In the genomic region with DNA sequence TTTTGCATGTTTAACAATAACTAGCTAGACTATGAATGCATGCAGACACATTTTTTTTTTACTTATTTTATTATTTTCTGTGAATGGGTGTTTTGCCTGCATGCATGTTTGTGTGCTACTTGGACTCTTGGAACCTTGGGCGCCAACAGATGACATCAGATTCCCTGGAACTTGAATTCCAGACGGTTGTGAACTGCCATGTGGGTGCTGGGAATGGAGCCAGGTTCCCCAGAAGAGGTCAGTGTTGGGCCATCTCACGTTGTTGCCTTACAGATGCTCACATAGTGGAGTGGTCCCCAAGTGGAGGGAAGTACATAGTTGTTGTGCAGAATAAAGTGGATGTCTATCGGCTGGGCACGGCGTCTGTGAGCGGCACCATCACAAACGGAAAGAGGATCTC, we compare ENCODE assay signal across 24 mouse cellular contexts. TPM values are rescaled to one million over a fixed set of nuclear protein-coding genes. Genes with fewer than 3 reads are reported as not detected.
DNase-seq lines count a peak whose midpoint lies in the region; TF ChIP-seq lines count a peak whose summit lies in the region.
"Had no signal": no experiment of that assay in that cellular context is flagged by ENCODE, and none has a peak within 500 bp of the region (broad histone marks: within the 10 kb centered on the region; RNA-seq: fewer than 3 reads in every experiment).

No protein-coding gene starts in this region.

- peak; percentile 14; the same call in 1 of the 2 replicates for TF ChIP-seq CTCF in liver, adult 2 months (IDR thresholded peaks at IDR 0.05; ENCODE audit: low read depth, low read length)
- TF ChIP-seq CTCF in E14TG2a.4 (conservative IDR thresholded peaks at IDR 0.05; ENCODE audit: low read length): 0 out of 2 replicates have a peak, but pooled peaks have one; percentile 4

- no peaks in the 10 kb centered on the region for H3K27me3 ChIP-seq in liver, adult 2 months (ENCODE audit: control insufficient read depth, insufficient read depth, low read length)
- no peaks in the 10 kb centered on the region for H3K27me3 ChIP-seq in E14TG2a.4 (ENCODE audit: insufficient read depth, low read length)
- H3K27me3 ChIP-seq: CH12.LX; heart, embryonic 15.5 days; hindbrain, embryonic 12.5 days; liver, embryonic 13.5 days; lung, embryonic 15.5 days; megakaryocyte, embryonic 14.5 days; midbrain, embryonic 13.5 days had no signal

- peak; percentile 65 for DNase-seq in liver, adult 2 months (ENCODE audit: extremely low read depth, low read depth, low spot score)
- DNase-seq in liver (no peak), 3T3-L1 (ENCODE audit: low read depth, low spot score) (peak; percentile 42), ZHBTc4 (ENCODE audit: low read depth, low spot score) (peak; percentile 55)
- DNase-seq in cerebellum, postnatal 25 days: no peak
- DNase-seq in heart, adult 11 months: no peak
- DNase-seq: adrenal gland, postnatal 25 days; cerebellum, adult 11-12 months; cerebellum, adult 9-11 months; gastrocnemius, postnatal 10 days; kidney, postnatal 10 days; layer of hippocampus, adult 9-11 months; liver, embryonic 13.5 days; thymus, adult 2 months; thymus, postnatal 36 days had no signal

- no peak overlapping the region for H3K4me3 ChIP-seq in liver, adult 2 months (ENCODE audit: insufficient read depth, low read depth, low read length)
- H3K4me3 ChIP-seq in E14TG2a.4 (replicated peaks; ENCODE audit: low read length): no peak overlapping the region
- H3K4me3 ChIP-seq: erythroblast, embryonic 14.5 days; heart, embryonic 10.5 days; heart, embryonic 15.5 days; hindbrain, embryonic 12.5 days; liver, embryonic 13.5 days; lung, embryonic 15.5 days; megakaryocyte, embryonic 14.5 days; midbrain, embryonic 13.5 days had no signal

- H3K4me1 ChIP-seq in liver, adult 2 months (ENCODE audit: control insufficient read depth, insufficient read depth, low read length): peaks cover 26% of the 10 kb centered on the region
- peaks cover 20% of the 10 kb centered on the region for H3K4me1 ChIP-seq in E14TG2a.4 (replicated peaks; ENCODE audit: low read depth, low read length)
- H3K4me1 ChIP-seq: heart, embryonic 10.5 days; heart, embryonic 15.5 days; hindbrain, embryonic 12.5 days; lung, embryonic 15.5 days; midbrain, embryonic 13.5 days had no signal

- 67% methylated on average over 8 of the region's 8 CpGs for WGBS in liver, adult 2 months

- H3K9me3 ChIP-seq in E14TG2a.4 (ENCODE audit: low read length): no peaks in the 10 kb centered on the region
- H3K9me3 ChIP-seq: heart, embryonic 10.5 days; heart, embryonic 15.5 days; hindbrain, embryonic 12.5 days; liver, embryonic 13.5 days; lung, embryonic 15.5 days; megakaryocyte, embryonic 14.5 days; midbrain, embryonic 13.5 days had no signal

- TF ChIP-seq POLR2A in liver, adult 2 months (IDR thresholded peaks at IDR 0.05; ENCODE audit: extremely low read depth, insufficient read depth, low read length): no peak

- H3K27ac ChIP-seq in liver, adult 2 months (replicated peaks; ENCODE audit: insufficient read depth, low read depth, low read length): no peak overlapping the region
- H3K27ac ChIP-seq: heart, embryonic 10.5 days; heart, embryonic 15.5 days; hindbrain, embryonic 12.5 days; liver, embryonic 13.5 days; lung, embryonic 15.5 days; midbrain, embryonic 13.5 days had no signal

- no peak overlapping the region for H3K9ac ChIP-seq in liver, adult 2 months (ENCODE audit: low read depth, low read length)
- H3K9ac ChIP-seq: heart, embryonic 15.5 days; hindbrain, embryonic 12.5 days; liver, embryonic 13.5 days; lung, embryonic 15.5 days; midbrain, embryonic 13.5 days had no signal

- peaks cover 5% of the 10 kb centered on the region; the same call in 1 of the 2 replicates for H3K79me2 ChIP-seq in liver, adult 2 months (ENCODE audit: control insufficient read depth, insufficient read depth, low read length)

- H3K36me3 ChIP-seq in liver, adult 2 months (ENCODE audit: control insufficient read depth, insufficient read depth, low read length): peaks cover 46% of the 10 kb centered on the region
- H3K36me3 ChIP-seq in E14TG2a.4 (ENCODE audit: insufficient read depth, low read length): peaks cover 100% of the 10 kb centered on the region

RNA-seq across cellular contexts. Expression of gene Tmem14c, which starts 7.1 kb away (rescaled TPM):
- total RNA-seq in liver, adult 2 months (2014; rRNA removed): 149 and 153 TPM in 2 replicates
- polyA plus RNA-seq in liver, adult 2 months (2012; rRNA removed): 201 and 244 TPM in 2 replicates

RNA-seq across cellular contexts. Expression of gene Pak1ip1, which starts 8.1 kb away (rescaled TPM):
- total RNA-seq in liver, adult 2 months (2014; rRNA removed): 28.9 and 35.5 TPM in 2 replicates
- polyA plus RNA-seq in liver, adult 2 months (2012; rRNA removed): 33.4 and 34.2 TPM in 2 replicates

Comparison
In these comparisons a context has a peak if more than half of its experiments do, and no peak if none do; other contexts are left out.
1. DNase-seq: peak in liver, adult 2 months (single experiment), 3T3-L1 (single experiment) and ZHBTc4 (single experiment); none in liver (single experiment), cerebellum, postnatal 25 days (0 of 2) and heart, adult 11 months (single experiment).